Mouse (Mus musculus) limb, embryonic 14.5 days (tissue): ENCODE results near the gene Dctpp1. TPM values are rescaled to one million over a fixed set of nuclear protein-coding genes. Genes with fewer than 3 reads are reported as not detected.

Experiments
- ATAC-seq: fragments of 200-750 bp; cut with Nextera tagmentation; 2 replicates; pipeline ENCODE4 v1.8.0; 2017; ENCODE audit warnings: low read depth, moderate number of reproducible peaks, moderate TSS enrichment; ENCODE audit not compliant: low FRiP score
- DNase-seq: peaks from one replicate; pipeline ENCODE4 v3.0.0-alpha.2; 2015; ENCODE audit warnings: low spot score
- H3K27ac ChIP-seq: fragments of 300-500 bp; sonication (generic); replicated peaks from 2 replicates; pipeline ENCODE4 v1.5.1; 2014; ENCODE audit warnings: low read depth, mild to moderate bottlenecking, low read length, moderate library complexity, mixed read lengths
- H3K27me3 ChIP-seq: fragments of 300-500 bp; sonication (generic); 2 replicates; pipeline ENCODE4 v1.6.1; 2014; ENCODE audit warnings: low read length, mixed read lengths; ENCODE audit not compliant: control insufficient read depth, insufficient read depth
- H3K36me3 ChIP-seq: fragments of 300-500 bp; sonication (generic); 2 replicates; pipeline ENCODE4 v1.6.1; 2014; ENCODE audit warnings: mild to moderate bottlenecking, low read length, moderate library complexity, mixed read lengths; ENCODE audit not compliant: control insufficient read depth, insufficient read depth
- H3K4me1 ChIP-seq: fragments of 300-500 bp; sonication (generic); 2 replicates; pipeline ENCODE4 v1.6.1; 2014; ENCODE audit warnings: antibody characterized with exemption, low read length, mixed read lengths; ENCODE audit not compliant: control insufficient read depth, insufficient read depth
- H3K4me2 ChIP-seq: fragments of 300-500 bp; sonication (generic); replicated peaks from 2 replicates; pipeline ENCODE4 v1.6.1; 2014; ENCODE audit warnings: low read depth, mild to moderate bottlenecking, low read length, moderate library complexity; ENCODE audit not compliant: severe bottlenecking
- H3K4me3 ChIP-seq: fragments of 300-500 bp; sonication (generic); replicated peaks from 2 replicates; pipeline ENCODE4 v1.5.1; 2014; ENCODE audit warnings: low read length
- H3K9ac ChIP-seq: fragments of 300-500 bp; sonication (generic); 2 replicates; pipeline ENCODE4 v1.6.1; 2014; ENCODE audit warnings: mild to moderate bottlenecking, low read depth, low read length, moderate library complexity; ENCODE audit not compliant: severe bottlenecking
- H3K9me3 ChIP-seq: fragments of 300-500 bp; sonication (generic); 2 replicates; pipeline ENCODE4 v1.6.1; 2016; ENCODE audit warnings: low read length; ENCODE audit not compliant: control insufficient read depth
- POLR2A ChIP-seq: fragments of 200-500 bp; IDR thresholded peaks from 2 replicates; pipeline ENCODE4 v1.8.0; 2012; ENCODE audit warnings: inconsistent platforms, mild to moderate bottlenecking, moderate library complexity, borderline replicate concordance; ENCODE audit not compliant: insufficient read depth, insufficient read length; ENCODE audit errors: extremely low read depth
- WGBS: fragments of 180-500 bp; shearing (Covaris S2); extraction: QIAGEN DNeasy Blood & Tissue Kit; methylation state at CpG from one replicate; pipeline ENCODE4 v1.1.7; 2014; 5-methylcytosine and 5-hydroxymethylcytosine counted together
- polyA plus RNA-seq, 2 experiments: library from polyadenylated mRNA; depleted of rRNA in 1 of 2; stranded (reverse) in 1 of 2; unstranded in 1 of 2; fragments of >200 nt; fragmentation: Nextera tagmentation in 1 of 2; extraction: Ambion mirVana in 1 of 2; gene quantifications; 2 replicates each; pipeline versions ENCODE4 v1.2.1 to v1.2.3; 2012 to 2014

Gene Dctpp1
- polyA plus RNA-seq, 2 experiments: 100 to 177 TPM

GRCm38 (mm10) chr7:127233368-127233749, 27.1 kb downstream of the Dctpp1 start:
- ATAC-seq (peak; percentile 8; the same call in 1 of the 2 replicates), DNase-seq (no peak)
- Histone ChIP-seq H3K4me1 (peaks cover 12% of the 10 kb centered on the region), H3K4me3 (peak overlapping the region; percentile 90), H3K4me2 (peak overlapping the region; percentile 79), H3K27ac (peak overlapping the region; percentile 96), H3K27me3 (no peaks in the 10 kb centered on the region), H3K9ac (peak overlapping the region; percentile 97), H3K9me3 (no peaks in the 10 kb centered on the region), H3K36me3 (peaks cover 58% of the 10 kb centered on the region)
- no peak for TF ChIP-seq POLR2A
- 0% methylated on average over 27 of the region's 27 CpGs for WGBS

GRCm38 (mm10) chr7:127232622-127233367, 27.7 kb downstream of the Dctpp1 start, which contains the start of the genes Zfp553 and Sept1:
TSS of gene Zfp553 (plus strand) at chr7:127233061.
TSS of gene Sept1 (minus strand) at chr7:127233130.
- Histone ChIP-seq H3K4me1 (peaks cover 12% of the 10 kb centered on the region), H3K27me3 (no peaks in the 10 kb centered on the region), H3K9me3 (no peaks in the 10 kb centered on the region), H3K4me2 (peak within 1 kb of the TSS; percentile 79), H3K36me3 (peaks cover 52% of the 10 kb centered on the region), H3K27ac (peak within 1 kb of the TSS; percentile 96), H3K4me3 (peak within 1 kb of the TSS; percentile 90), H3K9ac (peak within 1 kb of the TSS; percentile 97)
- WGBS: under 1% methylated on average over 51 of the region's 64 CpGs
- ATAC-seq (peak; percentile 92), DNase-seq (peak; percentile 84)
- 0 out of 2 replicates have a peak, but pooled peaks have one; percentile 23 for TF ChIP-seq POLR2A

- no peaks in the 10 kb centered on the region for H3K9me3 ChIP-seq
- H3K4me1 ChIP-seq: peaks cover 12% of the 10 kb centered on the region
- WGBS: 8% methylated on average over 20 of the region's 20 CpGs
- ATAC-seq: no peak; the same call in 1 of the 2 replicates
- peak overlapping the region; percentile 79 for H3K4me2 ChIP-seq
- H3K27me3 ChIP-seq: no peaks in the 10 kb centered on the region
- peaks cover 44% of the 10 kb centered on the region for H3K36me3 ChIP-seq
- no peak for DNase-seq
- H3K27ac ChIP-seq: peak overlapping the region; percentile 96
- TF ChIP-seq POLR2A: no peak
- H3K4me3 ChIP-seq: peak overlapping the region; percentile 90
- peak overlapping the region; percentile 97 for H3K9ac ChIP-seq
These were observed 28.5 kb downstream of the Dctpp1 start for GRCm38 (mm10) chr7:127231826-127232621.

GRCm38 (mm10) chr7:127231376-127231775, 29.1 kb downstream of the Dctpp1 start:
- H3K4me2 ChIP-seq: peak overlapping the region; percentile 79
- DNase-seq (no peak), ATAC-seq (no peak)
- peak overlapping the region; percentile 90 for H3K4me3 ChIP-seq
- no peaks in the 10 kb centered on the region for H3K9me3 ChIP-seq
- WGBS: 42% methylated on average over 3 of the region's 3 CpGs
- H3K27me3 ChIP-seq: no peaks in the 10 kb centered on the region
- no peak for TF ChIP-seq POLR2A
- peaks cover 12% of the 10 kb centered on the region for H3K4me1 ChIP-seq
- H3K9ac ChIP-seq: peak overlapping the region; percentile 97; the same call in 1 of the 2 replicates
- H3K27ac ChIP-seq: no peak overlapping the region
- peaks cover 38% of the 10 kb centered on the region for H3K36me3 ChIP-seq

- WGBS: 70% methylated on average over 4 of the region's 4 CpGs
- H3K4me2 ChIP-seq: no peak overlapping the region
- no peak overlapping the region for H3K4me3 ChIP-seq
- H3K9me3 ChIP-seq: no peaks in the 10 kb centered on the region
- ATAC-seq (no peak), DNase-seq (peak; percentile 84)
- H3K36me3 ChIP-seq: peaks cover 21% of the 10 kb centered on the region; the same call in 1 of the 2 replicates
- no peak for TF ChIP-seq POLR2A
- H3K27me3 ChIP-seq: no peaks in the 10 kb centered on the region
- H3K9ac ChIP-seq: no peak overlapping the region
- no peak overlapping the region for H3K27ac ChIP-seq
- peaks cover 8% of the 10 kb centered on the region for H3K4me1 ChIP-seq
These were observed 31.8 kb downstream of the Dctpp1 start for GRCm38 (mm10) chr7:127228615-127229303.
